Mouse (Mus musculus): ENCODE measurements at regions not wholly inside any gene's neighbourhood (a gene's known extent, or its start where the extent isn't known, plus 50 kb on each side); places are given as distances from the start of the nearest gene placed in this dataset.

DNA sequence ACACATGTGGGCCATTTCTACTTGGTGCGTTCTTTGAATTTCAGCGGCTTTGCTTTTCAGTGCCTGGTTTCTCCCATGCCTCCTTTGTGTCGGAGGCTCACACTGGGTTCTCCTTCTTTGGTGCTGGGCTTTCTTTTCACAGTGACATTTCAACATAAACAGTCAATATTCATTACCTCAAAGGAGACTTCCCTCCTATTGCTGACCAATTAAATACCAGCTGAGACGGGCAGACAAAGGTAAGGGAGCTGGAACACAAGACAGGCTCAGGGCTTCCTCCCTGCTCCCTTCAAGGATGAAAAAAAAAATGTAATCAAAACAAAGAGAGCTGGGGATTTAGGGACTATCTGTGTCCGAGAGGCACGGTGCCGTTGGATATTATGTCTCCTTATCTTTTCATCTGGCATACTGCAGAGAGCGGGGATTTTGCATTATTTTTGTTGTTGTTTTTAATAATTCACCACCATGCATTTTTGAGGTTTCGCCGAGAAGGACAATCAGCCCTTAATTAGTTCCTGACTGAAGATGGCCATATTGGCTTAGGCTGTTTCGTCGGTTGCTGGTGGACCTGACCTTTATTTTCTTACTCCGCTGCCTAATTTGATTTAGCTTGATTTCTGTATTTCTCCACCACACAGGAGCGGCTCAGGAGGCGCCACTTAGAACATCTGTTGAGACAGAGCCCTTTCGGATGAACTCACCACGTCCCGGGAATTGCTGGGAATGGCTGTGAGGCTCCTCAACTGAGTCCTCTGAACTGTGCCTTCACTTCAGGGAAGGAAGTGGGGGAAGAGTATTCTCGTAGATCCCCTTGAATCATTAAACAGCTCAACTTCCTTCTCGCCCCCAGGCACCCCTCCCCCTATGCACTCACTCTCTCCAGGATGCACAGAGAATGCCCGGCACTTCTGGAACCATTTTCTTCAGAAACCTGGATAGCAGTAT, 373.9 kb downstream of the Nr2f2 start:
- Histone ChIP-seq H3K9ac (replicated peaks; ENCODE audit: low read depth) (no peak overlapping the region), H3K4me1 (ENCODE audit: insufficient read depth, low read depth, low read length) (no peaks in the 10 kb centered on the region), H3K36me3 (ENCODE audit: insufficient read depth, low read length) (no peaks in the 10 kb centered on the region), H3K4me2 (replicated peaks; ENCODE audit: low read depth, low read length) (peak overlapping the region; percentile 48), H3K4me3 (ENCODE audit: low read depth, low read length) (peak overlapping the region; percentile 16), H3K27me3 (replicated peaks; ENCODE audit: insufficient read depth, low read length) (no peaks in the 10 kb centered on the region), H3K9me3 (ENCODE audit: low read length) (no peaks in the 10 kb centered on the region), H3K27ac (ENCODE audit: low read length) (no peak overlapping the region)
- TF ChIP-seq EP300 (IDR thresholded peaks at IDR 0.05), result no peak
- TF ChIP-seq CTCF (IDR thresholded peaks at IDR 0.05), result no peak
- peak; percentile 13 for DNase-seq (ENCODE audit: low spot score)
- 18% methylated on average over 21 of the region's 21 CpGs for WGBS
- peak; percentile 9; the same call in 1 of the 2 replicates for ATAC-seq

DNA sequence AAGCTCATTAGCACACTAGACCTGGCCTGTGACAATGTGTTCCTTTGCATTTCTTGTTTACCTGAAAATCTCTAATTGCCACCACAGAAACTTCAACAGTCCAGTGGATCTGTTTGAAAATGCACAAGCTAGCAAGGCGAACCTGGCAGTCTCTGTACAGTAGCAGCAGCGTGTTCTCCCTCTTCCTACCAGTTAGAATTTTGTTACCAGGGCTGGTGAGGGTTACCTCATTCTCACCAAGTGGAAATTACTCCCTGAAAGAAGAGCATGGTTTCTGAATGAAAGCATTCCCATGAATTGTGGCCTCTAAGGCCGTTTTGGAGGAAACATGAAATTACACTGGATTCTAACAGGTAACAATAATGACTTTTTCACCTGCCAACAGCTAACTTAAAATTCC, 374.6 kb downstream of the Nr2f2 start:
- no peaks in the 10 kb centered on the region for H3K4me1 ChIP-seq (ENCODE audit: insufficient read depth, low read depth, low read length)
- no peak overlapping the region for H3K9ac ChIP-seq (replicated peaks; ENCODE audit: low read depth)
- 50% methylated on average over 3 of the region's 3 CpGs for WGBS
- H3K36me3 ChIP-seq (ENCODE audit: insufficient read depth, low read length), result no peaks in the 10 kb centered on the region
- H3K27me3 ChIP-seq (replicated peaks; ENCODE audit: insufficient read depth, low read length), result no peaks in the 10 kb centered on the region
- no peak overlapping the region for H3K27ac ChIP-seq (ENCODE audit: low read length)
- H3K4me2 ChIP-seq (replicated peaks; ENCODE audit: low read depth, low read length), result peak overlapping the region; percentile 48; the same call in 1 of the 2 replicates
- DNase-seq (ENCODE audit: low spot score), result no peak
- TF ChIP-seq EP300 (IDR thresholded peaks at IDR 0.05), result no peak
- no peak for TF ChIP-seq CTCF (IDR thresholded peaks at IDR 0.05)
- ATAC-seq, result no peak
- H3K4me3 ChIP-seq (ENCODE audit: low read depth, low read length), result no peak overlapping the region
- H3K9me3 ChIP-seq (ENCODE audit: low read length), result no peaks in the 10 kb centered on the region

DNA sequence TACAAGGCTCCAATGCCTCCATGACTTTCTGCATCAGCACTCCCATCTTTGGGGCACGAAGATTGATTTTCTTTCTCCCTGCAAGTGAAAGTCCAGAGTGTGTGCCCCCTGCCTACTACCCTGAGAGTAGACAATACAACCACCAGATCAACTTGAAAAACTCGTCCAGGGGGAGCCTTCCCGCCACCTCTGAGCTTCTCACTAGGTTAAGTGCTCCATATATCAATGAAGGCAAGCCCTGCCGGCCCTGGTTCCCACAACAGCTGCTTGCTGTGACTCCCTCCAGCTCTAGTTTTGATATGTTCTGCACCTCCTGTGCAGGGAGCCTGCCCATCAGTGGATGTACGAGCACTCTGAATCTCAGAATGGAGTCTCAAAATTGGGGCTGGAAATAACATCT, 377.8 kb downstream of the Nr2f2 start:
- no peaks in the 10 kb centered on the region for H3K4me1 ChIP-seq (ENCODE audit: insufficient read depth, low read depth, low read length)
- WGBS, result 49% methylated on average over 5 of the region's 5 CpGs
- no peaks in the 10 kb centered on the region for H3K27me3 ChIP-seq (replicated peaks; ENCODE audit: insufficient read depth, low read length)
- H3K4me2 ChIP-seq (replicated peaks; ENCODE audit: low read depth, low read length), result no peak overlapping the region
- no peak overlapping the region for H3K27ac ChIP-seq (ENCODE audit: low read length)
- DNase-seq (ENCODE audit: low spot score) (no peak), ATAC-seq (no peak)
- no peak overlapping the region for H3K4me3 ChIP-seq (ENCODE audit: low read depth, low read length)
- no peaks in the 10 kb centered on the region for H3K36me3 ChIP-seq (ENCODE audit: insufficient read depth, low read length)
- no peaks in the 10 kb centered on the region for H3K9me3 ChIP-seq (ENCODE audit: low read length)
- H3K9ac ChIP-seq (replicated peaks; ENCODE audit: low read depth), result no peak overlapping the region
- TF ChIP-seq CTCF (IDR thresholded peaks at IDR 0.05) (no peak), EP300 (IDR thresholded peaks at IDR 0.05) (no peak)

DNA sequence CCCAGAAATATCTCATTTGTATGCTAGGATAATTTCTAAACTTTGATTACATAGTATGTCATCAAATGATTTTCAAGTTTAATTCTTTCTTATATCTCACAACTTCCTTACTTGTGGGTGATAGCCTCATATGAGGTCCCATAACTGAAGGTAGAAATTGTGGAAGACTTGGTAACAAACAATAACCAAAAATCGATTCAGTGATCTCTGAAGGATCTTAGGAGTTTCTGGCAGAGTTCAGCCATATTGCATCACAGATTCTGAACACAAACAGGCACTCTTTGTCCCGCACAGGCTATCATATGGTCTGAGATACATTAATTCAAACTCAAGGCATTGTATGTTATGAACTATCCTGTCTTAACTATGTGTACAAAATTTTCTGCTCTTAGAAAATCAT, 385.2 kb downstream of the Nr2f2 start:
- WGBS, result 61% methylated on average over 2 of the region's 2 CpGs
- TF ChIP-seq CTCF (IDR thresholded peaks at IDR 0.05) (no peak), EP300 (IDR thresholded peaks at IDR 0.05) (no peak)
- H3K4me2 ChIP-seq (replicated peaks; ENCODE audit: low read depth, low read length), result no peak overlapping the region
- no peak for DNase-seq (ENCODE audit: low spot score)
- no peaks in the 10 kb centered on the region for H3K4me1 ChIP-seq (ENCODE audit: insufficient read depth, low read depth, low read length)
- H3K27ac ChIP-seq (ENCODE audit: low read length), result no peak overlapping the region
- H3K36me3 ChIP-seq (ENCODE audit: insufficient read depth, low read length), result no peaks in the 10 kb centered on the region
- no peak for ATAC-seq
- no peak overlapping the region for H3K4me3 ChIP-seq (ENCODE audit: low read depth, low read length)
- no peaks in the 10 kb centered on the region for H3K27me3 ChIP-seq (replicated peaks; ENCODE audit: insufficient read depth, low read length)
- H3K9ac ChIP-seq (replicated peaks; ENCODE audit: low read depth), result no peak overlapping the region
- H3K9me3 ChIP-seq (ENCODE audit: low read length), result no peaks in the 10 kb centered on the region

DNA sequence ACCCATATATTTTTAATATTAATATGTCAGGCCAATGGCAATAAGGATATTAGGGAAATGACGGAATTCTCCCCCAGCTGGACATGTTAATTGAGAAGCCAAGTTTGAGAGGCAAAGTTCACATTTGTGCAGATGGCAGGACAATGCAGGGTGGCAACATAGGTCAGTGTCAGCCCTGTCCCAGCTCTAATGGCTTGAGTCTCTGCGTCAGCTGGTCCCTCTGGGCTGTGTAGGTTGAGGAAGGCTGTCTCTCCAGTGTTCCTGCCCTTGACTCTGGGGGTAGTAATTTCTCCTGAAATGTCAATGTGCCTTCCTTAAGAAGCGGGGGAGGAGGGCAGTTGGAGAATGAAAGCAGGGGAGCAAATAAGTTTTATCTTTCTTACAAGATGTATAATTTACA, 390.2 kb downstream of the Nr2f2 start:
- Histone ChIP-seq H3K9ac (replicated peaks; ENCODE audit: low read depth) (no peak overlapping the region), H3K27ac (ENCODE audit: low read length) (no peak overlapping the region), H3K27me3 (replicated peaks; ENCODE audit: insufficient read depth, low read length) (no peaks in the 10 kb centered on the region), H3K4me3 (ENCODE audit: low read depth, low read length) (no peak overlapping the region), H3K36me3 (ENCODE audit: insufficient read depth, low read length) (no peaks in the 10 kb centered on the region), H3K4me2 (replicated peaks; ENCODE audit: low read depth, low read length) (no peak overlapping the region), H3K4me1 (ENCODE audit: insufficient read depth, low read depth, low read length) (no peaks in the 10 kb centered on the region), H3K9me3 (ENCODE audit: low read length) (no peaks in the 10 kb centered on the region)
- ATAC-seq (no peak), DNase-seq (ENCODE audit: low spot score) (no peak)
- TF ChIP-seq EP300 (IDR thresholded peaks at IDR 0.05) (no peak), CTCF (IDR thresholded peaks at IDR 0.05) (no peak)
- WGBS, result 89% methylated on average over 3 of the region's 3 CpGs

DNA sequence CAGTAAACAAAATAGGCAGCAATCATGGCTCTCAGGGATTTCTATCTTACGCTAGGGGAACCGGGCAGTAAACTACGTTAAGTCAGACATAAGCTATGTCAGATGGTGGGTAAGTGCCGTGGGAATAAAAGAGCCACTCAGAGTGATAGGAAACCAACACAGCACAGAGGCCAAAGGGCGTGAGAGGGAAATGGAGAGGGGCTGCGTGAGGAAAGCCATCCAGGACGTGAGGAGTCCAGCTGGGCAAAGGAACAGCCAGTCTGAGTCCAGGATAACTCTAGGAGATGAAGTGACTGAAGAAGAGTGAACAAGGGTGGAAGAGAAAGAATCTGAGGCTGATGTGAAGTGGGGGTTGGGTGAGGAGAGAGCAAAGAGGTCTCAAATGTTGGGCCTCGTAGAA, 402.5 kb downstream of the Nr2f2 start:
- H3K36me3 ChIP-seq (ENCODE audit: insufficient read depth, low read length), result no peaks in the 10 kb centered on the region
- no peak overlapping the region for H3K9ac ChIP-seq (replicated peaks; ENCODE audit: low read depth)
- TF ChIP-seq CTCF (IDR thresholded peaks at IDR 0.05) (no peak), EP300 (IDR thresholded peaks at IDR 0.05) (no peak)
- peak; percentile 21 for DNase-seq (ENCODE audit: low spot score)
- H3K4me1 ChIP-seq (ENCODE audit: insufficient read depth, low read depth, low read length), result no peaks in the 10 kb centered on the region
- H3K4me3 ChIP-seq (ENCODE audit: low read depth, low read length), result no peak overlapping the region
- ATAC-seq, result peak; percentile 68
- no peak overlapping the region for H3K4me2 ChIP-seq (replicated peaks; ENCODE audit: low read depth, low read length)
- H3K27ac ChIP-seq (ENCODE audit: low read length), result no peak overlapping the region
- no peaks in the 10 kb centered on the region for H3K27me3 ChIP-seq (replicated peaks; ENCODE audit: insufficient read depth, low read length)
- no peaks in the 10 kb centered on the region for H3K9me3 ChIP-seq (ENCODE audit: low read length)
- 49% methylated on average over 8 of the region's 8 CpGs for WGBS

Data from lung, postnatal 0 days (tissue).